Mouse (Mus musculus) frontal cortex, postnatal 14 days (tissue): ENCODE measurements around the gene Ston2.

Experiments used
- DNase-seq, 2 experiments: peaks; one replicate each; pipeline ENCODE4 v3.0.0; 2022; ENCODE audit warnings: low spot score in 2 of 2

The Ston2 gene

DNA sequence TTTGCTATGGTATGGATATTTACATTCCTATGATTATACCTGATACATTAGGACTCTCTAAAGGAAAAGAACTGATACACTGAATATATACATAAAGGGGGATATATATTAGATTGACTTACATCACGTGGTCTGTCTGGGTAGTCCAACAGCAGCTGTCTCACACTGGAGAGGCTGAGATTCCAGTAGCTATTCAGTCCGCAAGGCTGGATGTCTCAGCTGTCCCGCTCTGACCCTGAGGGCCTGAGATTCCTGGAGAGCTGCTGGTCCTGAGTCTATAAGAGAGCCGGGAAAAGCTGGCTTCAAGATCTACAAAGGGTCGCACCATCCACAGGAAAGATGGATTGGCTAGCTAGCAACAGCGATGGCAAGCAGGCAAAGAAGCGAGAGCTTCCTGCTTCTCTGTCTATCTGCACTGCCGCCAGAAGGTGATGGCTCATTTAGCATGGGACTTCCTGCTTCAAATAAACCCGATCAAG, at the start of gene Ston2:
Gene Ston2 (minus strand): TSS at position 429 of the 479 bp plus-strand sequence.
- DNase-seq, result no peak

DNA sequence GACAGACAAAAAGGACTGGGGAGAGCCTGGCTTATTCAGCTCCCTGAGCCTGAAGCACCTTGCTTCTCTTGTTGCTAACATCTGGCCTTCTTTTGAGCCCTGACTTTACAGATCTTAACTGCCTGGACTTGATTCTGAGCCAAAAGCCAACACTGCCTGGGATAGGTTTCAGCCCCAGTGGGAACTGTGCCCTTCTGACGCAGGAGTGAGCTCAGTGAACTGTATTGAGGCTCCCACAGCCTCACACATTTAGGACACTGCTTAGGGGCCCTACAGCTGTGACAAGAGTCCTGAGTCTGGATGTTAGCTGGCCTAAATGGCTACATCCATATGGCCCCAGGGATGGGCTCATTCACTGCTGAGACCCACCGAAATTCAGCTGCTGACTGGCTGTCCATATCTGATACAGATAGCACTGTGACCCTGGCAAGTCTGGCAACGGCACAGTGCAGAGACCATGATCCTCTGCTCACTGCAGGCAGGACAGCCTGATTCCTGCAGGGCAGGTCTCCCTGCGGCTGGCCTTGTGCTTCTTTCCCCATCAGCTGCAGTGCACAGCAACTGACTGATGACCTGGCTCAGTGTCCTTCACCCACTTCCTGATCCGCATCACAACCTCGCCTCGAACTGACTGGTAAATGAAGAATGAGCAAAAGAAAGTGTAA, 49.3 kb upstream of the Ston2 start:
- no peak for DNase-seq

DNA sequence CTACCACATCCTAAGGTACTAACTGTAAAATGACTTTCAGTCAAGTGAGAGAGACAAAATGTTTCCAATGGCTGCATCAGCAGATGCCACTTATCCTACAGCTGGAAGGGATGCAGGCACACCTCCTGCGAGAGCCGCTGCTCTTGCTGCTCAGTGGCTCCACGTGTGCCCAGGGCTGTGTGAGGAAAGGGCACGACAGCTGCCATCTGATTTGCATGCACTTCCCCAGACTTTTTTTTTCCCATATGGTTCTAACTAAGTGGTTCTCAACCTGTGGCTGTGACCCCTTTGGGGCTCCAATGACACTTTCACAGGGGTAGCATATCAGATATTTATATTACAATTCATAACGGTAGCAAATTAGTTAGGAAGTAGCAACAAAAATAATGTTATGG, 45.7 kb upstream of the Ston2 start:
- DNase-seq, result no peak

DNA sequence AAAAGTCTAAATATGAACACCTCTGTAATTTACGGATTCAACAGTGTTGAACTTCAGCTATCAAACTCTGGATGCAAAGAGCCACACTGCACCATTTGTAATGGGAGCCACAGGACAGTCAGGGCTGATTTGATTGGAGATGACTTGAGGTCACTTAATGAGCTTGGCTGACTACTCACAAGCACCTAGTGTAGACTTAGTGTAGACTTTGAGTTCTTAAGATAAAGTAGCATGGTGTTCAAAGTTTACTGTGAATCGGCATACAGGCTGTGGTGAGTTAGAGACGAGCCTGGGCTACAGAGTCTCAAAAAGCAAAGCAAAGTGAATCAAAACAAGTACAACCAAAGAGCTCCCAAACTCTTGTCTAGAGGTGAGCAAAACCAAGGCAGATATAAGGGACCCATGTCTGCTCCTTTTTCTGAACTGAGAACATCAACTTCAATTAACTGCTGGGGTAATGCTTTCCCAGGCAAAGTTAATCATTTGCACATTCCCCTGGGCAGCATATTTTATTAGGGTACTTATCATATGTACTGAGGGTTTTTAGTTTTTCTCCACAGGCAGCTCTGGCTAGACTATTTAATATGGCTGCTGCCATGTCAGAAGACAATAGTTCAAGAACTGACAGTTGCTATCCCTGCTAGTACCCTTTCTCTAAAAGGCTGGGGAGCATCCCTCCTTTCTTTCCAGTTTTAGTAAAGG, 45.2 kb upstream of the Ston2 start:
- DNase-seq, result no peak

DNA sequence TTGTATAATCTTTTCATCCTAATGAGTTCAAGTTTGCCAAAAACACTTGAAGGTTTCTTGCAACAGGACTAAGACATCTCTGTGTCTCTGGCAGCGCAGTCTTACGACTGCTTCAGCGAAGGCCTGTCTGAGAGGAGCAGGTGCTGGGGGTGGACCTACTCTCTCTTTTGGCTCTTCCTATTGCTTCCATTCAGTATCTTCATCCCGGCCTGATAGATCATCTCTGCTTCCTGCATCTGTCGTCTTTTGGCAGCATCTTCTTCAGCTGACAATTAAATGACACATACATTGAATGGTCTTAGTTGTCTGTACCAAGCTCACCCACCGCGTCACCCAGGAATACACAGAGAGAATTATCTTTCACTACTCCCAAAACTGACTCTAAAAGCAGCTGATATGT, 43.2 kb upstream of the Ston2 start:
- DNase-seq, result no peak

DNA sequence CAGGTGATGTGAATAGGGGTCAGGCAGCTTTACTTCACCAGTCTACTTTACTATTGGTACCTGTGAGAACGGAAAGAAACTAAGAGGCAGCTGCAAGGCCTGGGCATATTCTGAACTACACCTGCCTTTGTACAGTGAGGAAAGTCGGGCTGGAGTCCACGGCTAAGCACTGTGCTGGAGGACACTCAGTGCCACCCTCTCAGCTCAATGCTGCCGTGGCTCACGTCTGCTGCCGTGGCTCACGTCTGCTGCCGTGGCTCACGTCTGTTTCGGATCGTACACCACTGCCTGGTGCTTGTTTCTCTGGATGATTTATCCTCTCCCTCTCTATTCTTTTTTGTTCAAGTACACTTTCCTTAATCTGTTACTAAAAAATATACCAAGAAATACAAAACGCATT, 32.3 kb upstream of the Ston2 start:
- no peak for DNase-seq

DNA sequence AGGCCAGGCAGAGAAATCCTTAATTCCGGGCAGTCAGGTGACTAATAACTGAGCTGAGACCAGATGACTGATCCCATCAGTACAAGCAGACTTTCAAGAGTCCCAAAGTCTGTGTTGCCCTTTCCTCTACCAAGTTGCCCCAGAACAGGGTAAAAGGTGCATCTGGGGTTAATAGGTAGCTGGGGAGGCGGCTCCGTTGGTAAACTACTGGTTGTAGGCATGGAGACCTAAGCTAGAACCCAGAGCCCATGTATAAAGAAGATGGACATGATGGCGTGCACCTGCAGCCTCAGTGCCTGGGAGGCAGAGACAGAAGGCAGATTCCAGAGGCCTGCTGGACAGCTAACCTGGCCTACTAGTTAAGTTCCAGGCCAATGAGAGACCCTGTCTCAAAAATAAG, 30.5 kb upstream of the Ston2 start:
- DNase-seq, result no peak

DNA sequence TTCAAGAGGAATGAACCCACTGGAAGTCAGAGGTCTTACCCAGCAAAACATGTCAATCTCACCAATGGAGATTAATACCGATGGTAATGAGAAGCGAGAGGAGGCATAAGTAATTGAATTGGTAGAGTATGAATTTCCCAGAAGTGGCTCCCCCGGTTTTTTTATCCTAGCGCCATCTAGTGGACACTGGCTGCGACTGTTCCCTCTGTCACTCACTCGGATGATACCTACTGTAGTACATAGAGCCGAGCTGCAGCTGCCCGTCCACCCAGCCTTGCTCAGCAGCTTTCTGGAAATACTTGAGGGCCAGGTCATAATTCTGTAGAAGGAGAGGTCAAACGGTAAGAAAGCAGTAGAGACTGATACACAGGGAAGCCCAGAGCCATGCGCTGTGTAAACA, 27.8 kb upstream of the Ston2 start:
- DNase-seq, result peak in 1 of 2 experiments; percentile 45

DNA sequence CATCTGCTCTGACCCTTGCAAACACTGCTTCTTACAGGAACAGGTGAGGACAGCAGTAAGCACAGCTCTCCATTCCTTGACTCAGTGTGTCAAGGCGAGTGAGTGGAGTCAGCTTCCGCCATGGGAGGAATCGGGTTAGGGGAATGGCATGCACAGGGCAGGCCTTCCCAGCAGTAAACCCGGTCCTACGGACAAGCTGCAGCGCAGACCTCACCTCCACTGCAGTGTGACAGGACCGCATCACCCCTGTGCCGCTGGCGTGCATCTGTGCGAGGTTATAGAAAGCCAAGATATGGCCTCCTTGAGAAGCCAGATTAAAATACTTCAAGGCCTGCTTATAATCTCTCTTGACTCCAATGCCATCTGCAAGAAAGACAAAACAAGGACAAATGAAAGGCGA, 27.4 kb upstream of the Ston2 start:
- DNase-seq, result no peak

DNA sequence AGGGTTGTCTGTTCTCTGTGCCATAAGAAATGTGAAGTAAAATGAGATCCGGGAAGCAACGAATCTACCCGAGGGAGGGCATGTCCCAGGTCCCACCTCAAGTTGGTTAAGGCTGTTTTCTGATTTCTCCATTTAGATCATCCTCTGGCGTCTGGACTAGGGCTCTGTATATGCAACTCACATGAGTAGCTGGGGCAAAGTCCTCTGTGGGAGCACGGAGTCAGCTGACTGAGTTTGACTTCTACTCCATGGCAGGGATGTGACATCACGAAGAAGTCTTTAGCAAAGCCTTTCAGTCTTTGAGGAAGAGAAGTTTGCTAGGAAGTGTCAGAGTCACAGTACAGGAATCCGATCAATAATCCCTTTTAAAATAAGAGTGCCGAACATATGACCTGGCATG, 20.7 kb upstream of the Ston2 start:
- DNase-seq, result no peak

DNA sequence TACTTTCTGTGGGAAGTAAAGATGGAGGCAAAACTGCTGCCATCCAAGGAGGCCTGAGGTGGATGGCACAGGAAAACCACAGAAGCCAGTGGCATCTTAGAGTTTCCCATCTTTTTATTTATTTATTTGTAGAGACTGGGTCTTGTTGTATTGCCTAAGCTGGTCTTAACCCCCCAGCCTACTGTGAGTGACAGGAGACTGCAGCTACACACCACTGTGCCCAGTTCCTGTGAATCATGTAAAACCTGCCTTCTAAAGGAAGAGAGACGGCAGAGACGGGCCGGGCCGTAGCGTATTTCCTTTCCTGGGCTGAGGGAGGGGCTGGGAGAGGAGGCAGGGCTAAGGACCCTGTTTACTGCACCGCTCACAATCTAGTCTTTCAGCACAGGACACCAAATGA, 19.6 kb upstream of the Ston2 start:
- no peak for DNase-seq

DNA sequence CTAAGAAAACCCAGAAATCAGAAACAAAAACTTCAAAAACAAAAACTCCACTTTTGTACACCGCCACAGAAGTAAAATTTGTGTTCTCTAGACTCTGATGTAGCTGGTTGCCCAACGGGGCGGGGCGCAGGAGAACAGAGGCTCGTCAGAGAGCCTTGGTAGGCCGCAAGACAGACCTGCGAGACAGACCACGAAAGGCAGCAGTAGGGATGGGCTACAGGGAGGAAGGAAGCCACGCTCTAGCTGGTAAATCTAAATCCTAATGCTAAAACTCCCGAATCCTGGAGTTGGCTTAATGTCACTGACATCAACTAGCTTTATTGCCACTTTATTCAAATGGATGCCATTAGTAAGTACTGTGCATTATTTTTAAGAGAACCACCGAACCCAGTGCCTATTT, 18.9 kb upstream of the Ston2 start:
- DNase-seq, result no peak

DNA sequence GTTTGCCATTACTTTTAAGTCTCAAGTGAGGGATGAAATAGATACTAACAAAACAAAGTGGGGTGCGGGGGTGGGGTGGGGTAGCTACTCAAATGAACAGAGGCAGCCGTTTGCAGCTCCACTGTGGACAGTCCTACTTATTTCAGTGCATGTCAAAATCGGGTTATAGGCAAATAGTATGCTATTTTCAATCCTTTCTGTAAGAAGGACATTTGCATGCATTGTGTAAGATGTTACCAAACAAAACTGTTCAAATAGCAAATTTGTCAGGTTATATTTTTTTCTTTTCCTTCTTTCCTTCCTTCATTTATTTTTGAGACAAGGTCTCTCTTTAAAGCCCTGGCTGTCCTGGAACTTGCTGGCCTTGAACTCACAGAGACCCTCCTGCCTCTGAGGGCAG, 16.1 kb upstream of the Ston2 start:
- no peak for DNase-seq

DNA sequence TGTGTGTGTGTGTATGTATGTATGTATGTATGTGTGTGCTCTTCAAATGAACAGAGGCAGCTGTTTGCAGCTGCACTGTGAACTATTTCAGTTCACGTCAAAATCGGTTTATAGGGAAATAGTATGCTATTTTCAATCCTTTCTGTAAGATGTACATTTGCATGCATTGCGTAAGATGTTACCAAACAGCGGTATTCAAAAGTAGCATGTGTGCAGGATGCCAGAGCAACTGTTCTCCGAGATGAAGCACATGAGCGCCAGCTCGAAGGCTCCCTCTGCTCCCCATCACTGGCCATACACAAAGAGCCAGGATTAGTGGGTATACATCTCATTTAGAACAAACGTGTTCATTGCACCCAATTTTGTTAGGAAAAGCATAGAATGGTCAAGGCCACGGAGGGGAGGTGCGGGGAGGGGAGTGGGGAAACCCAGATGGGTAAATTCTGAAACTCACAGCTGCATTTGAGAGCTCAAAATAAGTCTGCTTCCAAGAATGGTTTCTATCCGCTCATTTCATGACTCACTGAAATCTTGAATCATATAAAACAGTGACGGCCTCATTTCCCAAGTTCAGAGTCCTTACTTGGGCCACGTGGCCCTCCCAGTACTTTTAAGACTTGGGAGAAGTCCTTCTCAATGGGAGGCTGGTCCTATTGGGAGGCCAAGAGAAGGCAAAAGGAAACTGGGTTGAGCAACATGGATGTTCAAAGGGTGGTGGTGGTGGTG, 15.2 kb upstream of the Ston2 start:
- peak; percentile 14 to 40 for DNase-seq

DNA sequence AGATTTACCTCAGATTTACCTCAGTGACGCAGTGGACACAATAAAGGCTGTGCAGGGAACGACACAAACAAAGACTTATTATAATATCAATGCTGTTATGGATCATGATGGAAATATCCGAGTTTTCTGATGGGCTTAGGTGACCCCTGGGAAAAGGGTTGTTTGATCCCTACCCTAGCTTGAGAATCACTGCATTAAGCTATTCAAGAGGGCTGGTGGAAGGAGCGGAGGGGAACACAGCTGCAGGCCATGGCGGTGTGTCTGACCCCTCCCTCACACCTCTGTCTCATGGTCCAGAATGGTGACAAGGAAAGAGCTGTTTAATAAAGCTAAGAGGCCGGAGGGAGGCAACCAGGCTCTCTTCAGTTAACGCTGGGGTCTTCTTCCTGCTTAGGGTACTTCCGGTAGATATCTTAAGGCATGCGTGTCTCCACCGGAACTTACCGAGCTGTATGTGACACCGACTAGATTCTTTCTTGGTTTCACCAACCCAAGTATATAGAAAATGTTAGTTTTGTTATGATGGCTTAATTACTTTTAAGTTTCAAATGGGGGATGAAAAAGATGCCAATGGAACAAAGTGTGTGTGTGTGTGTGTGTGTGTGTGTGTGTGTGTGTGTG, 14.5 kb upstream of the Ston2 start:
- no peak for DNase-seq

DNA sequence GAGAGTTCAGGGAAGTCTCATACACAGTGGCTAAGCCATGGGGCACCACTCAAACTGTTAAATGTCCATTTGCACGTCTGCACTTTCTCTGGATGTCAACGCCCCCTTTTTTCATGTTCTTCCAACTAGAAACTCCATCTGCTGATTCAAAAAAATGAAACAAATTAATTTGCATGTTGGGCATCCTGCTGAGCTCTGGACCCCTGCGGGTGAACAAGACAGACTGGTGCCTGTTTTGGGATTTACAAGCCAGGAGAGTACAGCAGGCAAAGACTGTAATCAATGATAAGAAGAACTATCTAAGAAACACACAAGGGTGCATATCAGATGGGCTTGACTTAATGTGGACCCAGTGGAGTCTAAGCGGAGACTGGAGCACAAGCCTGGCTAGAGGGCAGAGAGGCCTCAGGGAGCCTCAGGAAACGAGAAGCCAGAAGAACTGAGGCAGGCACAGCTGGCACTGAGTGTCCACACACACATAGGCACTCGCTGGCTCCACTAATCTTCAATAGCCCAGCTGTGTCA, 12.7 kb upstream of the Ston2 start:
- no peak for DNase-seq

DNA sequence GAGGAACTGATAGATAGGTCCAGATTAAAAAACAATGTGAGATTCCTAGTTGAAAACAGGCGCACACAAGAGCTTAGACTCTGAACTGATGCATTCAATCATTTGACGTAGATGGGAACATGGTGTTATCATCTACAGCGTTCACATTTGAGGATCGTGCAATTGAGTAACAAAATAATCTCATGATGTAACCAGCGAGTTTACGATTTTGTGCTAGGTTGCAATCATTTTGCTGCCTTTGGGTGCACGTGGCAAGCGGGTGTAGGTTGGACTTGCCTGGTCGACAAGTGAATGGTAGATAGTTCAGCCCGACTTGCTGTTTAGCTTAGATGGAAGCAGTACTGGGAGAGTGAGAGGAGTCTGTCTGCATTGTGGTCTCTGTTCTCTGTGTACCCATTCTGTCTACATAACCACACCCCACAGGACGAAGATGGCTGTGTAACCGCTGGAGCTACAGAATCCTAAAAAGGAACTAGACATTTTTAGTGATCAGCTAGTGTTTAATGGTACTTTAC, 11.7 kb upstream of the Ston2 start:
- no peak for DNase-seq

DNA sequence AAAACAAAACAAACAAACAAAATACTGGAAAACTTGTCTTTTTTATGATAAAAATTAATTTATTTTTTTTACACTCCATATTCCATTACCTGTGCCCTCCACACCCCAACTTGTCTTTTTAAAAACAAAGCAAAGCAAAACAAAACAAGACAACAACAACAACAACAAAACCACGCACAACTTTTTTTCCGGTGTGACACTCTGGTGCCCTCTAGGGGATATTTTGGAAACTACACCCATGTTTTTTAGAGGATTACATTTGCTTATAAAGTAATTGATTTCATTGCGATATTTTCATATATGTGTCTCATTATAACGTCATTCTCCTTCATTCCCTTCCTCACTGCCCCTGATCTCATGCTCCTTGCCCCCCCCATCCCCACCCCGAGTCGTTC, 11.2 kb upstream of the Ston2 start:
- DNase-seq, result no peak

DNA sequence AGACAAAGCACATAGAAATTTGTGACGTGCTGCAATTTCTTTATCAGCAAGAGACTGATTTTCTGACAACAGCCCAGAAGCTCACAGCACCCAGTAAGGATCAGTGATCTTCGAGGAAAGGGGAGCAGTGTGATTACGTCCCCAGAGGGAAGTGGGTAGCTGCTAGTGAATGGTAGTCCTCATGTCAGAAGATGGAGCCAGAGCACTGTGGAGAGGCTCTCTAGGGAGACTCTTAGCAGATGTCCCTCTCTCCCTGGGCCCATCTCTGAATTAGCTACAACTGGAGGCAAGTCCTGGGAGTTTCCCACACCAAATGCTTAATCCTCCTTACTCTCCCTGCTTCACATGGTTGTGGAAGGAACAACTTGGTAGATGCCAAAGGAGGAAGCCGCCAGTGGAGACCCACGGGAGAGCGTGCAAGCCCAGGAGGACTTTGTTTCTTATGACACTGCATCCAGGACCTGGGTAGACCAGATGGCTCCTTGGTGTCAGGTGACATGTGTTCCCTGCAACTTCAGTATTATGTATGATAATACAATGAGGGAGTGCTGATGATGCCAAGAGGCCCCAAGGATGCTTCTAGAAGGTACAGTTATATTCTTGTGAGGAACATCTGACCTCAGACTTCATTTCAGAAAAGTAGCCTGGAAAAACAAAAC, 10.7 kb upstream of the Ston2 start:
- no peak for DNase-seq

DNA sequence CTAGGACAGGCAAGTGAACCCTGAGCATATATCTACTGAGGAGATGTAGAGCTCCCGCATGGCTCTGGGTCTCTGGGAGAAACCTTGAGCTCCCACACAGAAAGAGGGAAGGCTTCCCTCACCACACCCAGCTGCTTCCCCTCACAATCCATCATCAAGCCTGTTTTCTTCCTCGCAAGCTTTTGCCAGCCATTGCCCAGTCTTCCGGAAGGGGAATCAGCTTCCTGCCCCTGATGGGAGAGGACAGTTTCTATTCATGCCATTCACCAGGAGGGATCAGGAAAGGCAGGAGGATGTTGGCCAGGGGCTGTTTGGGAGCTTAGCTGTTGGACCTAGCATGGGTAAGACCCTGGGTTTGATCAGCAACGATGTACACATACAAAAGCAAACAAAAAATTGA, 8.6 kb upstream of the Ston2 start:
- no peak for DNase-seq

DNA sequence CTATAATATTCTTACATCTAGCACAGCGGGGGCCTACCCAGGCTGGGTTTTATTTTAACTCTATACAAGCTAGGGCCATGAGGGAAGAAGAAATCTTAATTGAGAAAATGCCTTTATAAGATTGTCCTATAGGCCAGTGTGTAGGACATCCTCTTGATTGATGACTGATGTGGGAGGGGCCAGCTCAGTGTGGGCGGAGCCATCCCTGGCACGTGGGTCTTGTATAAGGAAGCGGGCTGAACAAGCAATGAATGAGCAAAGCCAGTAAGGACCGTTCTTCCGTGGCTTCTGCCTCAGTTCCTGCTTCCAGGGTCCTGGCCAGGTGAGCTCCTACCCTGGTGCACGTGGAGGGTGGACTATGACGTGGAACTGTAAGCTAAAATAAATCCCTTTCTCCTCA, 5.1 kb upstream of the Ston2 start:
- DNase-seq, result no peak

DNA sequence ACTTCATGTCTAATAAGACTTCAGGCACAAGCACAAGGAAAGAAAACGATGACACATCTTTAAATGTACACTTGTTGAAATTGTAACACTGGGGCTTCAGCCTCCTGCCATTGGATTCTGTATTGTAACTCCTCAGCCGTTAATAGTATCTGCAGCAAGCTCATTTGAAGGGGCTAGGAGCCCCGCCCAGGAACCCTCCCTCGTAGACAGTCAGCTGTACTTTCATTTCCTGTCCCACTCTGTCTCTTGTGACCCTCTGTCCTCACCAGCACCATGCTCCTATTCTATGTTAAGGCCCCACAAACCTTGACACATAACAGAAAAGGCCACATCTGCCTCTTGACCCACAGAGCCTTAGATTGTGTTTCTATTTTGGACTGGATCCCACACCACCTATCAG, 3.6 kb upstream of the Ston2 start:
- DNase-seq, result no peak
